Mouse (Mus musculus): ENCODE data around the gene Psg29.

The Psg29 gene

DNA sequence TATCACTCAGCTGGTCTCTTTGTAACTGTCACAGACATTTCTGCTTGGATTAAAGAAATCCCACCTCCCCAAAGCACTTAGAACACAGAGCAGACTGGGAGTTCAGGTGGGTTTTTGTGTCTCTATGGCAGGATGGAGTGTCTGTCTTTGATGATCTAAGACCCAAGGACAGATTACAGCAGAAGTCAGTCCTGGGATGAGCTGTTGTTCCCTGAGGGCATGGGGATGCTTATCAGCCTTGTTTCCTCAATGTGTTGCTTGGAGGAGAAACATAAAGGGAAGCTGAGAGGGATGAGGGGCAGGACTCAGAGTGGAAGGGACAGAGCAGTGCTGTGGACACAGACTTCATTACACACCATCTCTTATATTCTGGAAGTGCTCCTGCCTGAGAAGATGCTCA is at the start of gene Psg29:
TSS of gene Psg29 (plus strand) at position 301 of the 400 bp plus-strand sequence.
- DNase-seq (ENCODE audit: low spot score) = no peak

DNA sequence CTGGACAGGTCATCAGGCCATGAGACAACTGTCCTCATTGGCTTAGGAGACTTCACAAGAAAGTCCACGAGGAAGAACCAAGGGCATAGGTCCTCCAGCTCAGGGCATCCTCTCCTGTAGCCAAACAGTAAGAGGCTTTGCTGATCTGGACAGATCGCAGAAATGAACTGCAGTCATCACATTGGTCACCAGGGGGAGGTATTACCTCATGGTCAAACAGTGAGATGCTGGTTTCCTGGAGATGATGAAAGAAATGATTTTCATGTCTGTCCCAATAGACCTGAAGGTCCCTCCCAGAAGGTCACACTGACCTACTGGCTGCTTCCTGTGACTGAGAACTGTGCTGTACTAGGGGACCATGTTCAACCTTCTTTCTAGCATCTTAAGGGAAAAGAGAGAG is 47.6 kb upstream of the Psg29 start:
- DNase-seq (ENCODE audit: low spot score) = peak; percentile 77

DNA sequence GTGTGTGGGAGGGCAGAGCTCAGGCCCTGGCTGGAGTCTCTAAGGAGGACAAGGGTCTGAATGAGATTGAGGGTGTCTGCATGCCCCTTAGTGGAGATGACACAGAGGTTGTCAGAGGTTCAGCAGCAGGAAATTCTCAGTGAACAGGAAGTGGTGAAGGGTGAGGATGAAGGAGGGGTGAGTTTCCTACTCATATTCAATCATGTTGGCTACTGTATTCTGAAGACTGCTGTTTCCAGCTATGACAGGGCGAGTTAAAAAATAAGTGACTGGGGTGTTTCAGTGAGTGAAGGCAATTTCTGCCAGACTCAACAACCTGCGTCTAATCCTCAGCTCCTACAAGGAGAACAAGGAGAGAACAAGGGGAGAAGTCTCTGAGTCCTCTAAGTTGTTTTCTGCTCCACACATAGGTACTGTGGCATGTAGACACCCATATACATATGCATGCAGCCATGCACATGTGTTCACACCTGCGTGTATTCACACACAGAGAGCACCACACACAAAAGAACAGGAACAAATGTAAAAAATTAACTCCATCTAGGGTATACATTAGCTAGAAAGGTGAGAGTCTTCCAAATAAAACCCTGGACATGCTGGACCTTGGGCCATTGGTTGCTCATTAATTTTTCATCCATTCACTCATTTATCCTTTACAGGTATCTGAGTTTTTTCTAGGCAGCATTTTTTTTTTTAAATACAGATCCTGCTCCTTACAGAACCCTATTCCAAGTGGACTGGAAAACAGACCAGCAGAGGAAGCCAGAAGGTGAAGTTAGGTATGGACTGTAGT is 46.2 kb upstream of the Psg29 start:
- no peak for DNase-seq (ENCODE audit: low spot score)

DNA sequence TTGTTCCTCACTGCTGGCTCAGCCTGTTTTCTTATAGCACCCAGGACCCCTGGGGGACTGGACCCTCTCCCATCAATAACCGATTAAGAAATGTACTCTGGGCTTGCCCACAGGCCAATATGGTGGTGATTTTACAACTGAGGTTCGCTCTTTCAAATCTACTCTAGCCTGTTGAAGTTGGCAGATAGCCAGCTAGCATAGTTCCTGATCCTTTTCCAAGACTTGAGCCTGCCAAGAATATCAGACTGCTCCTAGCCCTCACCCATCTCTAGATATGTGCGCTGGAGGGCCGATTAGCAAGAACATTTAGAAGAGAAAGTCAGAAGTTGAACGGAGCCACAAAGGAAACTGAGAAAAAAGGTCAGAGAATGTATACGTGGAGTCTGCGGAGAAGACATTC is 44.3 kb upstream of the Psg29 start:
- DNase-seq (ENCODE audit: low spot score) = no peak

DNA sequence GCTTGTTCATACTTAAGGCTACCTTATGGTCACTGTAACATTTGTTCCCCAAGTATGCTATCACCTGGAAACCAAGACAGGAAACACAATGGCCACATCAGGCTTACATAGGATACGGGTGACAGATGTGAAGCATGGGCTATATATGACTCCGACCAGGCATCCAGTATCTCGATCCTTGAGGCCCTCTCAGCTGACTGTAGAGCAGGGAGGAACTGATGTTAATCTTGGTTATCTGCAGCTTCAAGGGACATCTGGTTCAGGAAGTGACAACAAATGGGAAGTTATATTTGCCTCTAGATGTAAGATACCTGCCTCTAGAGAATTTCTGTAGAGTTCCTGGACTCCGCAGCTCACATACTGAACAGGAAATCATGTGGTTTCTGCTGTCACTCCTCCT is 31.4 kb upstream of the Psg29 start:
- DNase-seq (ENCODE audit: low spot score) = no peak

DNA sequence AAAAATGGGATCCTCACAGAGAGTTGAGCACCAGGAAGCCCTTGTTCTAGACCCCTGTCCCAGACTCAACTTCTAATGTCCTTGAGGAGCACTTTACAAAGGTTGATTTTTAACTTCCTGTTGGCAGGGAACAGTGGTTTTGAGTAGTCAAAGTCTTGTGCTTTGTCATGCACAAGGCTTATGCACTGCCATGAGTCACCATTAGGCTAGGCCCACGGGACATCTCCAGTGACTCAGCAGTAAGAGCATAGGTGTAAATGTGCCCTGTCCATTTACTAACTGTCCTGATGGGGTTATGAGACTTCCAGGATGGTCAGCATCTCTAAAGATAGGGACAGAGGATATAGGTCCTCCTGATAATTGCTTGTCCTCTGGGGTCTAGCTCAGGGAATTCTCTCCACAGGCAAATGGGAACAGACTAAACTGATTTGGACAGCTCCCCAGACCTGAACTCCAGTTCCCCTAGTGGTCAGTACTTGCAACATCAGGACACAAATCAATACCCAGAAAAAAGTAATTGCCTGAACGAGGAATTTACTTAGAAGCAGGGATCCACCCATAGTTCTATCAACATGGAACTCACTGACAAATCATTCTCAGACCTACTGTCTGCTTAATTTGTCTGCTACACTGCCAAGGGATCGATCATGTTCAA is 2.4 kb downstream of the Psg29 start:
- DNase-seq (ENCODE audit: low spot score) = no peak

Measured in testis, postnatal 10 days (tissue).